Mouse (Mus musculus) E14TG2a.4 (cell line): Measurements from ENCODE around the gene Zfp106.

Source experiments
- H3K27me3 ChIP-seq: 2 replicates; pipeline ENCODE4 v1.6.1; 2014; ENCODE audit warnings: low read length, control low read depth; ENCODE audit not compliant: insufficient read depth
- H3K36me3 ChIP-seq: 2 replicates; pipeline ENCODE4 v1.6.1; 2014; ENCODE audit warnings: low read length, control low read depth; ENCODE audit not compliant: insufficient read depth
- H3K4me1 ChIP-seq: replicated peaks from 2 replicates; pipeline ENCODE4 v1.6.1; 2014; ENCODE audit warnings: low read depth, low read length, control low read depth
- H3K4me3 ChIP-seq: replicated peaks from 2 replicates; pipeline ENCODE4 v1.5.1; 2014; ENCODE audit warnings: mild to moderate bottlenecking, low read length
- H3K9me3 ChIP-seq: 2 replicates; pipeline ENCODE4 v1.6.1; 2014; ENCODE audit warnings: low read length, control low read depth
- CTCF ChIP-seq: conservative IDR thresholded peaks from 2 replicates; pipeline ENCODE4 v1.5.1; 2014; ENCODE audit warnings: low read length
- NANOG ChIP-seq: IDR thresholded peaks from 2 replicates; pipeline ENCODE4 v1.6.1; 2014; ENCODE audit warnings: borderline replicate concordance, low read length, mixed read lengths
- POU5F1 ChIP-seq: IDR thresholded peaks from 2 replicates; pipeline ENCODE4 v1.6.1; 2014; ENCODE audit warnings: low read length, borderline replicate concordance

Zfp106 gene

DNA sequence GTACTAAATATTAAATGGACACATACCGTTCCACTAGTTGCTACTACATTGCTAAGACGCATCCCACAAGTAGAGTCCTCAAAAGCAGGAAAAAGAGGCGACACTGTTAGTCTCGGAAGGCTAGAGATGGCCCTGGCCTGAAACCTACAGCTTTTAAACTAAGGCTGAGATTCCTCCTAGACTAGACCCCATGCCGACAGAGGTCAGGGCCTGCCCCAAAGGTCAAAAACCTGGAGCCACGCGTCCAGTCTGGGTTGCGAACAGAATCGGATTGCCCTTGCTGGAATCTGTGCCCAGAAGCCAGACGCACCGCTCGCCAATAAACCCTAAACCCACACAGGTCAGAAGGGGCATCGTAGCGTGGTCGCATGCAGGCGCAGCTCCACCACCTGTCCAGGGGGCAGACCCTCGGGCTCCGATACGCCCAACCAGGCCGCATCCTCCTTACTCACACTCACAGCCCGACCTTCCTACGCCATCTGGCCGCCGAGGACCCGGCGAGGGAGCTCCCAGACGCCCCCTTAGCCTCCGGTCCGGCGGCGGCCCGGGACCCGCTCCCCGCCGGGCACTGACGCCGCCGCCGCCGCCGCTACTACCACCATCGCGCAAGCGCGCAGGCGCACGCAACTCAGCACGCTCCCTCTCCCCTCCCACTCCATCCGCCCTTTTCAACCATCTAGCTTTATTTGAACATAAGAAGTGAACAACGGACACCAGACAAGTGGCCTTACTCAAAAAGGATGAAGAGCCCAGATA is at the start of gene Zfp106:
Gene Zfp106, minus strand, starts transcription at position 609 of the 756 bp plus-strand sequence.
- no peaks in the 10 kb centered on the region for H3K27me3 ChIP-seq
- no peaks in the 10 kb centered on the region for H3K9me3 ChIP-seq
- TF ChIP-seq POU5F1 (no peak), CTCF (no peak), NANOG (no peak; the same call in 1 of the 2 replicates)
- peaks cover 49% of the 10 kb centered on the region for H3K4me1 ChIP-seq
- peak within 1 kb of the TSS; percentile 94 for H3K4me3 ChIP-seq
- peaks cover 18% of the 10 kb centered on the region for H3K36me3 ChIP-seq

DNA sequence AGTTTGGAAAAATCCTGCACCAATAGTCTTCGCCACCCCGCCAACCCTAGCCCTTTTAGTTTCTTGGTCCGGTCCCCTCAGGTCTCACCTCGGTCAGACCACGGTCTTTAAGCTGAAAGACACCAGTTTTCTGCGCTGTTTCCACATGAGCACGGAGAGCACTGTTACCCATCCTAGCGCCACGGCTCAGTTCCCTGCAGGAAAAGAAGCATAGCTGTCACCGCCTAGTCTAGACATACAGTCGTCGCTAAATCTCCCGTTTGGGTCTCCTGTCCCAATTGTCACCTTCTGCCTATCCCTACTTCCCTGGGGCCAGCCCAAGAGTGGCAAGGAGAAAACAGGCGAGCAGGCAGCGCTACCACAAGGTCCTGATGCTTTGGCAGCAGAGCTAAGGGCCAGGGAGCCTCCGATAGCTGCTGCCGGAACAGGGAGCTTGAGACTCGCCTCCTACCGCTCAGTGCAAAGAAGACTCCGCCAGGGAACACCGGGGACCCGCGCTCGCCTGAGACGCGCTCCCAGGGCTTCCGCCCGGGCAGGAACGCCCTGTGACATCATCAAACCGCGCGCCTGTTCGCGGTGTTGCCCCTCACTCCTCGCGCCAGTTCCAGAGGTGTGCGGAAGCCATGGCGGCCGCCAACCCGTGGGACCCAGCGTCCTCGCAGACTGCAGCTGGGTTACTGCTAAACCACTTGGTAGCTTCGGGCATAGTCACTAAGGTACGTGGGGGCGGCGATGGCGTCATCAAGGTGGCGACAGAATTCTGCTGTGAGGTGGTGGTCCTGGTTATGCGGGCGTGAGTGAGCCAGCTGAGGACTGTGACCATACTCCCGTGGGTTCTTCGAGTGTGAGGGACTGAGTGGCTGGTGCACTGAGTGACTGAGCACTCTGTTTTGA is 45.4 kb upstream of the Zfp106 start, which contains the start of the genes Haus2 and Lrrc57:
Gene Haus2, plus strand, starts transcription at position 554 of the 894 bp plus-strand sequence.
Gene Lrrc57, minus strand, starts transcription at position 691 of the 894 bp plus-strand sequence.
- TF ChIP-seq CTCF (no peak), NANOG (no peak), POU5F1 (no peak)
- Histone ChIP-seq H3K27me3 (no peaks in the 10 kb centered on the region), H3K36me3 (peaks cover 48% of the 10 kb centered on the region), H3K9me3 (no peaks in the 10 kb centered on the region), H3K4me3 (peak within 1 kb of the TSS; percentile 97), H3K4me1 (peaks cover 30% of the 10 kb centered on the region)

DNA sequence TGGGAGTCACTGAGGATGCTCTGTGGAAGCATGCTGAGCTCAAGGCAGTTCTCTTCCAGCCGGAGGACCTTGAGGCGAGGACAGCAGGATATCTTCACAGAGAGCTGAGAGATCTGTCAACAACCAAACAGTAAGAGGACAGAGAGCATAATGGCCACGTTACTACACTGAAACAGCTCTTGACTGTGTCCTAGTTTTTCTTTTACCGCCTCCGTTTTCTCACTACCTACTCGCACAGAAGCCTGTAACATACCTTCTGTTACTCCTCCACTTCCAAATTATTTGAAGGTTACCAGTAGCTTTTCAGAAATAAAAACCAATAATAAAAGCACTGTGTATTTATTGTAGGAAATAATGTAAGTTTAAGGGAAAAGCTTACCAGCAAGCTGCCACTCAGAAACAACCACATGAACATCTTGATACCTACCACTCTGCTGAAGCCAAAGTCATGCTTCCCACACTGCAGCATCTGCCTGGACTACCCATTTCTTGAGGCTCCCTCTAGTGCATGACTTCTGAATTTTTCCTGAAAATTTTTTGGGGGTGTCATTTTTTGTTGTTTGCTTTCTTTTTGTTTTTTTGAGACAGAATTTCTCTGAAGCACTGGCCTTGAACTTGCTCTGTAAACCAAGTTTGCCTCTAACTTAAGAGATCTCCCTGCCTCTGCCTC is 42.5 kb upstream of the Zfp106 start:
- Histone ChIP-seq H3K4me3 (no peak overlapping the region), H3K9me3 (no peaks in the 10 kb centered on the region), H3K36me3 (peaks cover 36% of the 10 kb centered on the region), H3K4me1 (peaks cover 18% of the 10 kb centered on the region), H3K27me3 (no peaks in the 10 kb centered on the region)
- peak; percentile 28 for TF ChIP-seq CTCF
- TF ChIP-seq NANOG = no peak

DNA sequence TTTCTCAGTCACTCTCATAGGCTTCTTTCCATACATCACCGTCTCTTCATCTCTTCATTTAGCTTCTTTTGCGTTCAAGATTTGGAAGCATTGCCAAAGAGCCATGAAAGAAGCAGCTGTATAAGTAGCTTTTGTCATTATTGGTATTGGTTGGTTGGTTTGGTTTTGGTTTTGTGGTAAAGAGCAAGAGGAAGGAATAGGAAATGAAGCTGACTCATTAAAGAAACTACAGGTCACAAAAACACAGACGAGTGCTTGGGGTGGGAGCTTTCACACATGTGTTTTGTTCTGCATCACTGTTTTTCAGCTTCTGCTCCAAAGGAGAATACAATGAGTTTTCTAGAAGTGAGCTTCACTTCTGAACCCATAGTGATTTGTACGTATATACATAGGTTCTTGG is 35.9 kb upstream of the Zfp106 start:
- Histone ChIP-seq H3K36me3 (peaks cover 62% of the 10 kb centered on the region), H3K9me3 (no peaks in the 10 kb centered on the region), H3K27me3 (no peaks in the 10 kb centered on the region), H3K4me1 (no peaks in the 10 kb centered on the region), H3K4me3 (no peak overlapping the region)
- TF ChIP-seq POU5F1 (no peak), CTCF (no peak)

DNA sequence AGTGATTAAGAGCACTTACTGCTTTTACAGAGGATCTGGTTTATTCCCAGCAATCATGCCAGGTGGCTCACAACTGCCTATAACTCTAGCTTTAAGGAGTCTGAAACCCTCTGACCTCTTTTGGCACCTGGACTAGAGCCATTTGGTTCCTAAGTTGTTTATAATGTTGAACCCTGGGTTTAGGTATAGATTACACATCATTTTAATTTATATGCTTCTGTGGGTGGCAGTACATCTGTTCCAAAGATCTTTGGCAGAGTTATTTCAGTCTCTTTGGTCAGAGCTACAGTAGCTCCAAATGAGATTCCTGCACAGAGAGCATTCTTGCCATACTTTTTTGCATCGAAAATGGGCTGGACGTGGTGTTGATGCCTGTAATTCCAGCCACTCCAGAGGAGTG is 34.1 kb upstream of the Zfp106 start:
- TF ChIP-seq NANOG (no peak), CTCF (no peak), POU5F1 (no peak)
- Histone ChIP-seq H3K4me3 (no peak overlapping the region), H3K9me3 (no peaks in the 10 kb centered on the region), H3K4me1 (no peaks in the 10 kb centered on the region), H3K27me3 (no peaks in the 10 kb centered on the region), H3K36me3 (peaks cover 58% of the 10 kb centered on the region)

DNA sequence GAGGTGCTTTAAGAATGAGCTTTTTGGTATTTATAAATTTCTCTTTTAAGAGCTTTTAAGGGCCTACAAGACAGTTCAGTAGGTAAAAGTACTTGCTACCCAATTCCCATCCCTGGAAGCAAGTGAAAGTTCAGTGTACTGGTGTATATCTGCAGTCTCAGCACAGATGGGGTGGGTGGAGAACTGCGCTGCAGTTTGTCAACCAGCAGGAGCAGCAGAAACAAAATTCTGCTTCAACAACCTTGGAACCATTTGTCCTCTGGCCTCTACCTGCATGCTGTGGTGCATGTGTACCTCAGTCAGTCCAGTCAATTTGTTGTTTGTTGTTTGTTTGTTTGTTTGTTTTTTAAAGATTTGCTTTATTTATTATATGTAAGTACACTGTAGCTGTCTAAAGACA is 28.6 kb upstream of the Zfp106 start:
- Histone ChIP-seq H3K36me3 (peaks cover 38% of the 10 kb centered on the region), H3K4me3 (no peak overlapping the region), H3K4me1 (no peaks in the 10 kb centered on the region), H3K9me3 (no peaks in the 10 kb centered on the region), H3K27me3 (no peaks in the 10 kb centered on the region)
- no peak for TF ChIP-seq POU5F1
- no peak for TF ChIP-seq CTCF
- TF ChIP-seq NANOG = no peak

DNA sequence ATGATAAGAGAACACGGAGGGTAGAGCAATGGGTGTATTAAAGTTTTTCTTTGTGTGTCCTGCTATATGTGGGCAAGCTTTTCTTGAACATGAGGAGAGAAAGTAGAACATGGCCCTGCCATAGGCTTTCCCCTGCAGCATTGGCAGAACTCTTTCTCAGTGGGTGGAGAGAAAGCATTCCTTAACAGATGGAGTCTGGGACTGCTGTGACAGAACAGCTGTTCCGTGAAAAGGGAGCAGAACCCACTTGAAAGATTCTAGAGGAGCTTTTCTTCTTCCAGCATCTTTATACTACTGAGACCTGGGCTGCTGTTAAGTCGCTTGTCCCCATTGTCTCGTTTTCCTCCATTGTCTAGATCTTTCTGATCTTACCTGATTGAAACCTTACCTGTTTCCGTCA is 26.1 kb upstream of the Zfp106 start:
- Histone ChIP-seq H3K27me3 (no peaks in the 10 kb centered on the region), H3K4me1 (no peaks in the 10 kb centered on the region), H3K4me3 (no peak overlapping the region), H3K36me3 (peaks cover 33% of the 10 kb centered on the region), H3K9me3 (no peaks in the 10 kb centered on the region)
- TF ChIP-seq POU5F1 (no peak), NANOG (no peak), CTCF (no peak)

DNA sequence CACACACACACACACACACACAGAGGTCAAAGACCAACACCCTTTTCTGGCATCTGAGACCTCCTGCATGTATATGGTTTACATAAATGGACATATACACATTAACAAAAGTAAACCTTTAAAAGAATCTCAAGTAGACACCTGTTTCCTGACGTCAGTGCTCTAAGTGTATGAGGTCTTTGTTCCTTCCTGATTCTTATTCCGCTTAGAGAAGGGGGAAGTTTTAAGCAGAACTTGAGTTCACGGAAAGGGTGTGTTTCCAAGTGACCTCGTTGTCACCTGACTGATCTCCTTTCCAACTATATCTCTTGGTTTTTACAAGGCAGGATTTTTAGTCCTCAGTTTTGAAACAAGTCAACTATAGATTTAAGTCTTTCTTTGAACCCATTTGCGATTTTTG is 14.6 kb upstream of the Zfp106 start:
- H3K4me3 ChIP-seq = no peak overlapping the region
- no peaks in the 10 kb centered on the region for H3K9me3 ChIP-seq
- TF ChIP-seq NANOG (no peak), CTCF (no peak), POU5F1 (no peak)
- no peaks in the 10 kb centered on the region for H3K27me3 ChIP-seq
- no peaks in the 10 kb centered on the region for H3K36me3 ChIP-seq
- peaks cover 20% of the 10 kb centered on the region for H3K4me1 ChIP-seq
